Mouse (Mus musculus): ENCODE results near the gene Lrrc17. TPM values are rescaled to one million over a fixed set of nuclear protein-coding genes. Genes with fewer than 3 reads are reported as not detected.
A peak's percentile ranks its signal among the peaks of the same experiment; 100 is the strongest.

Gene Lrrc17
- polyA plus RNA-seq (2015; fragmentation: Nextera tagmentation; extraction: Ambion mirVana), result 23.9 and 35.3 TPM in 2 replicates

- H3K4me3 ChIP-seq, result peak within 1 kb of the TSS; percentile 42
- no peaks in the 10 kb centered on the region for H3K27me3 ChIP-seq
- WGBS, result 33% methylated on average over 17 of the region's 17 CpGs
- peak; percentile 76 for ATAC-seq (replicated peaks; ENCODE audit: insufficient number of reproducible peaks, insufficient read depth, low FRiP score, low read depth)
- peak within 1 kb of the TSS; percentile 51 for H3K4me2 ChIP-seq
- no peaks in the 10 kb centered on the region for H3K36me3 ChIP-seq
- H3K4me1 ChIP-seq (replicated peaks), result peaks cover 6% of the 10 kb centered on the region
- peak within 1 kb of the TSS; percentile 75 for H3K27ac ChIP-seq
- H3K9me3 ChIP-seq (replicated peaks), result no peaks in the 10 kb centered on the region
- peak within 1 kb of the TSS; percentile 36 for H3K9ac ChIP-seq
These were observed at the start of gene Lrrc17 for GRCm38 (mm10) chr5:21543409-21544201. Lrrc17 (plus strand) TSS chr5:21543559.

GRCm38 (mm10) chr5:21494781-21495180, 48.6 kb upstream of the Lrrc17 start:
- peaks cover 12% of the 10 kb centered on the region; the same call in 1 of the 2 replicates for H3K4me1 ChIP-seq (replicated peaks)
- H3K4me2 ChIP-seq, result no peak overlapping the region
- H3K27me3 ChIP-seq, result no peaks in the 10 kb centered on the region
- WGBS, result 52% methylated on average over 3 of the region's 3 CpGs
- H3K36me3 ChIP-seq, result no peaks in the 10 kb centered on the region
- H3K9me3 ChIP-seq (replicated peaks), result no peaks in the 10 kb centered on the region
- H3K9ac ChIP-seq, result no peak overlapping the region
- ATAC-seq (replicated peaks; ENCODE audit: insufficient number of reproducible peaks, insufficient read depth, low FRiP score, low read depth), result no peak
- no peak overlapping the region for H3K4me3 ChIP-seq
- H3K27ac ChIP-seq, result no peak overlapping the region

- Histone ChIP-seq H3K4me3 (no peak overlapping the region), H3K9me3 (replicated peaks) (no peaks in the 10 kb centered on the region), H3K36me3 (no peaks in the 10 kb centered on the region), H3K27ac (peak overlapping the region; percentile 41; the same call in 1 of the 2 replicates), H3K27me3 (no peaks in the 10 kb centered on the region), H3K4me2 (no peak overlapping the region), H3K4me1 (replicated peaks) (peaks cover 10% of the 10 kb centered on the region; the same call in 1 of the 2 replicates), H3K9ac (no peak overlapping the region)
- 45% methylated on average over 6 of the region's 6 CpGs for WGBS
- ATAC-seq (replicated peaks; ENCODE audit: insufficient number of reproducible peaks, insufficient read depth, low FRiP score, low read depth), result no peak; the same call in 1 of the 2 replicates
These were observed 47.0 kb upstream of the Lrrc17 start for GRCm38 (mm10) chr5:21496321-21496720.

- Histone ChIP-seq H3K9ac (no peak overlapping the region), H3K9me3 (replicated peaks) (no peaks in the 10 kb centered on the region), H3K36me3 (no peaks in the 10 kb centered on the region), H3K27ac (peak overlapping the region; percentile 41), H3K4me2 (no peak overlapping the region), H3K4me1 (replicated peaks) (peaks cover 10% of the 10 kb centered on the region; the same call in 1 of the 2 replicates), H3K27me3 (no peaks in the 10 kb centered on the region), H3K4me3 (no peak overlapping the region)
- no peak for ATAC-seq (replicated peaks; ENCODE audit: insufficient number of reproducible peaks, insufficient read depth, low FRiP score, low read depth)
- 48% methylated on average over 3 of the region's 3 CpGs for WGBS
These were observed 46.5 kb upstream of the Lrrc17 start for GRCm38 (mm10) chr5:21496881-21497280.

GRCm38 (mm10) chr5:21498490-21498889, 44.9 kb upstream of the Lrrc17 start:
- H3K9me3 ChIP-seq (replicated peaks), result no peaks in the 10 kb centered on the region
- no peak for ATAC-seq (replicated peaks; ENCODE audit: insufficient number of reproducible peaks, insufficient read depth, low FRiP score, low read depth)
- no peak overlapping the region for H3K4me3 ChIP-seq
- H3K4me1 ChIP-seq (replicated peaks), result peaks cover 10% of the 10 kb centered on the region; the same call in 1 of the 2 replicates
- no peak overlapping the region for H3K27ac ChIP-seq
- no peak overlapping the region for H3K9ac ChIP-seq
- 89% methylated on average over 2 of the region's 2 CpGs for WGBS
- H3K36me3 ChIP-seq, result no peaks in the 10 kb centered on the region
- H3K27me3 ChIP-seq, result no peaks in the 10 kb centered on the region
- H3K4me2 ChIP-seq, result no peak overlapping the region

GRCm38 (mm10) chr5:21498925-21499324, 44.4 kb upstream of the Lrrc17 start:
- Histone ChIP-seq H3K27ac (no peak overlapping the region), H3K36me3 (no peaks in the 10 kb centered on the region), H3K4me2 (no peak overlapping the region), H3K9ac (no peak overlapping the region), H3K4me3 (no peak overlapping the region), H3K4me1 (replicated peaks) (peaks cover 10% of the 10 kb centered on the region; the same call in 1 of the 2 replicates), H3K27me3 (no peaks in the 10 kb centered on the region), H3K9me3 (replicated peaks) (no peaks in the 10 kb centered on the region)
- no peak for ATAC-seq (replicated peaks; ENCODE audit: insufficient number of reproducible peaks, insufficient read depth, low FRiP score, low read depth)
- WGBS, result 75% methylated on average over 11 of the region's 11 CpGs

GRCm38 (mm10) chr5:21500133-21500532, 43.2 kb upstream of the Lrrc17 start:
- no peak overlapping the region for H3K27ac ChIP-seq
- no peak overlapping the region for H3K9ac ChIP-seq
- ATAC-seq (replicated peaks; ENCODE audit: insufficient number of reproducible peaks, insufficient read depth, low FRiP score, low read depth), result no peak
- no peaks in the 10 kb centered on the region for H3K27me3 ChIP-seq
- H3K4me1 ChIP-seq (replicated peaks), result peaks cover 7% of the 10 kb centered on the region; the same call in 1 of the 2 replicates
- 73% methylated on average over 10 of the region's 10 CpGs for WGBS
- H3K4me3 ChIP-seq, result no peak overlapping the region
- H3K36me3 ChIP-seq, result no peaks in the 10 kb centered on the region
- no peak overlapping the region for H3K4me2 ChIP-seq
- H3K9me3 ChIP-seq (replicated peaks), result no peaks in the 10 kb centered on the region

GRCm38 (mm10) chr5:21500941-21501340, 42.4 kb upstream of the Lrrc17 start:
- no peak for ATAC-seq (replicated peaks; ENCODE audit: insufficient number of reproducible peaks, insufficient read depth, low FRiP score, low read depth)
- Histone ChIP-seq H3K27me3 (no peaks in the 10 kb centered on the region), H3K4me2 (no peak overlapping the region), H3K9ac (no peak overlapping the region), H3K9me3 (replicated peaks) (no peaks in the 10 kb centered on the region), H3K36me3 (no peaks in the 10 kb centered on the region), H3K4me1 (replicated peaks) (peaks cover 6% of the 10 kb centered on the region; the same call in 1 of the 2 replicates), H3K4me3 (no peak overlapping the region), H3K27ac (no peak overlapping the region)
- WGBS, result 82% methylated on average over 2 of the region's 2 CpGs

- no peak for ATAC-seq (replicated peaks; ENCODE audit: insufficient number of reproducible peaks, insufficient read depth, low FRiP score, low read depth)
- no peak overlapping the region for H3K4me3 ChIP-seq
- no peaks in the 10 kb centered on the region for H3K4me1 ChIP-seq (replicated peaks)
- H3K9me3 ChIP-seq (replicated peaks), result no peaks in the 10 kb centered on the region
- no peaks in the 10 kb centered on the region for H3K36me3 ChIP-seq
- H3K9ac ChIP-seq, result no peak overlapping the region
- H3K4me2 ChIP-seq, result no peak overlapping the region
- no peaks in the 10 kb centered on the region for H3K27me3 ChIP-seq
- WGBS, result 87% methylated on average over 13 of the region's 13 CpGs
- H3K27ac ChIP-seq, result no peak overlapping the region
These were observed 40.3 kb upstream of the Lrrc17 start for GRCm38 (mm10) chr5:21502936-21503610.

GRCm38 (mm10) chr5:21505159-21505558, 38.2 kb upstream of the Lrrc17 start:
- 78% methylated on average over 8 of the region's 8 CpGs for WGBS
- ATAC-seq (replicated peaks; ENCODE audit: insufficient number of reproducible peaks, insufficient read depth, low FRiP score, low read depth), result no peak
- H3K9ac ChIP-seq, result no peak overlapping the region
- H3K27ac ChIP-seq, result no peak overlapping the region
- H3K36me3 ChIP-seq, result no peaks in the 10 kb centered on the region
- no peak overlapping the region for H3K4me2 ChIP-seq
- no peak overlapping the region for H3K4me3 ChIP-seq
- H3K27me3 ChIP-seq, result no peaks in the 10 kb centered on the region
- no peaks in the 10 kb centered on the region for H3K4me1 ChIP-seq (replicated peaks)
- H3K9me3 ChIP-seq (replicated peaks), result no peaks in the 10 kb centered on the region

GRCm38 (mm10) chr5:21506887-21507286, 36.5 kb upstream of the Lrrc17 start:
- Histone ChIP-seq H3K4me3 (no peak overlapping the region), H3K9me3 (replicated peaks) (no peaks in the 10 kb centered on the region), H3K36me3 (no peaks in the 10 kb centered on the region), H3K4me1 (replicated peaks) (no peaks in the 10 kb centered on the region), H3K9ac (no peak overlapping the region), H3K27ac (no peak overlapping the region), H3K27me3 (no peaks in the 10 kb centered on the region), H3K4me2 (no peak overlapping the region)
- 51% methylated on average over 1 of the region's 1 CpGs for WGBS
- ATAC-seq (replicated peaks; ENCODE audit: insufficient number of reproducible peaks, insufficient read depth, low FRiP score, low read depth), result no peak
